Mouse (Mus musculus): ENCODE measurements around the gene Upf3a. TPM values are rescaled to one million over a fixed set of nuclear protein-coding genes. Genes with fewer than 3 reads are reported as not detected.

The Upf3a gene
- polyA plus RNA-seq, 1 experiment from 2014 or later = 36.3 TPM

- peak overlapping the region; percentile 80 for H3K4me2 ChIP-seq (replicated peaks)
- H3K4me1 ChIP-seq (replicated peaks; ENCODE audit: control insufficient read depth, insufficient read depth, low read length) = peaks cover 19% of the 10 kb centered on the region
- peak overlapping the region; percentile 76; the same call in 1 of the 2 replicates for H3K27ac ChIP-seq
- peaks cover 32% of the 10 kb centered on the region for H3K36me3 ChIP-seq (replicated peaks; ENCODE audit: control insufficient read depth, insufficient read depth)
- H3K9ac ChIP-seq = peak overlapping the region; percentile 94
- peak; percentile 71 for ATAC-seq (ENCODE audit: low FRiP score)
- peak overlapping the region; percentile 99 for H3K4me3 ChIP-seq (replicated peaks; ENCODE audit: low read length)
- peak; percentile 52 for DNase-seq (ENCODE audit: low spot score)
- H3K9me3 ChIP-seq (ENCODE audit: control insufficient read depth, low read length) = no peaks in the 10 kb centered on the region
- H3K27me3 ChIP-seq (ENCODE audit: control insufficient read depth, insufficient read depth, low read length) = no peaks in the 10 kb centered on the region
- 2% methylated on average over 38 of the region's 38 CpGs for WGBS
Observed at GRCm38 (mm10) chr8:13757805-13758727, 27.3 kb upstream of the Upf3a start.

DNA sequence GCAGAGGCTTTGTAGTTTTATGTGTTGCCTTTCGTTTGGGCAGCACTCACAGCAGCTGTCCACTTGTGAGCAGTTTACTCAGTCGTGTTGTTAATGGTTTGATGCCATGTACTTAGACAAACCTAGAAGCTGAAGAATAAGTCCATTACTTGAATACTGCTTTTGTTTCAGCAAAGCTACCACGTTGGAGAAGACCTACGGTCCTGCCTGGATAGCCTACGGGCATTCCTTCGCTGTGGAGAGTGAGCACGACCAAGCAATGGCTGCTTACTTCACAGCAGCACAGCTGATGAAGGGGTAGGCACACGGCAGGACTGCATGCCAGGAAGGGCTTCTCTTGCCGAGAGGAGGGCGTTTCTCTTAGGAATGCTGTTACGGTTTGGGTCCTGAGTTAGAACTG lies 16.2 kb upstream of the Upf3a start:
- Histone ChIP-seq H3K27ac (no peak overlapping the region), H3K36me3 (replicated peaks; ENCODE audit: control insufficient read depth, insufficient read depth) (peaks cover 98% of the 10 kb centered on the region), H3K4me1 (replicated peaks; ENCODE audit: control insufficient read depth, insufficient read depth, low read length) (no peaks in the 10 kb centered on the region), H3K9me3 (ENCODE audit: control insufficient read depth, low read length) (no peaks in the 10 kb centered on the region), H3K4me3 (replicated peaks; ENCODE audit: low read length) (no peak overlapping the region), H3K4me2 (replicated peaks) (no peak overlapping the region), H3K9ac (no peak overlapping the region), H3K27me3 (ENCODE audit: control insufficient read depth, insufficient read depth, low read length) (no peaks in the 10 kb centered on the region)
- DNase-seq (ENCODE audit: low spot score) (no peak), ATAC-seq (ENCODE audit: low FRiP score) (no peak)
- 90% methylated on average over 11 of the region's 11 CpGs for WGBS

DNA sequence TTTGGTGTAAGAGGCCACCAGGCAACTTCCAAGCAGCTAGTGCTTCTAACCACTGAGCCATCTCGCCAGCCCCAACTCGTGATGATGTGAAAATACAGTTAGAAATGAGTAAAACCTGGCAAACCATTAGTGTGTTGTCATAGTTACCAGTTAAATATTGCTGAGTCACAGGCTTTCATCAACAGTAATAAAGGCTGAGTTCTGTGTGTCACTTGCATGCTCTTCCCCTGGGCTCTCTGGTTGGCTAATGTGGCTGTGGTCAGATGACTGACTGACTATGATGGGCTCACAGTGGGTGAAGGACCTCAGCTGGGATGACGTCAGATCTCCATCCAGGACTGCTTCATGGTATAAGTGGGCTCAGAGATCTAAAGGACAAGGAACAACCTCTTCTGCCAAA lies 4.9 kb upstream of the Upf3a start:
- Histone ChIP-seq H3K9ac (no peak overlapping the region), H3K36me3 (replicated peaks; ENCODE audit: control insufficient read depth, insufficient read depth) (peaks cover 72% of the 10 kb centered on the region), H3K4me2 (replicated peaks) (no peak overlapping the region), H3K4me3 (replicated peaks; ENCODE audit: low read length) (no peak overlapping the region), H3K27me3 (ENCODE audit: control insufficient read depth, insufficient read depth, low read length) (no peaks in the 10 kb centered on the region), H3K4me1 (replicated peaks; ENCODE audit: control insufficient read depth, insufficient read depth, low read length) (peaks cover 7% of the 10 kb centered on the region; the same call in 1 of the 2 replicates), H3K9me3 (ENCODE audit: control insufficient read depth, low read length) (no peaks in the 10 kb centered on the region), H3K27ac (no peak overlapping the region)
- DNase-seq (ENCODE audit: low spot score) (no peak), ATAC-seq (ENCODE audit: low FRiP score) (no peak)
- WGBS = 84% methylated on average over 3 of the region's 3 CpGs

GRCm38 (mm10) chr8:13785764-13786299 lies 417 bp downstream of the Upf3a start:
- no peaks in the 10 kb centered on the region for H3K9me3 ChIP-seq (ENCODE audit: control insufficient read depth, low read length)
- under 1% methylated on average over 46 of the region's 47 CpGs for WGBS
- ATAC-seq (ENCODE audit: low FRiP score) = peak; percentile 97

DNA sequence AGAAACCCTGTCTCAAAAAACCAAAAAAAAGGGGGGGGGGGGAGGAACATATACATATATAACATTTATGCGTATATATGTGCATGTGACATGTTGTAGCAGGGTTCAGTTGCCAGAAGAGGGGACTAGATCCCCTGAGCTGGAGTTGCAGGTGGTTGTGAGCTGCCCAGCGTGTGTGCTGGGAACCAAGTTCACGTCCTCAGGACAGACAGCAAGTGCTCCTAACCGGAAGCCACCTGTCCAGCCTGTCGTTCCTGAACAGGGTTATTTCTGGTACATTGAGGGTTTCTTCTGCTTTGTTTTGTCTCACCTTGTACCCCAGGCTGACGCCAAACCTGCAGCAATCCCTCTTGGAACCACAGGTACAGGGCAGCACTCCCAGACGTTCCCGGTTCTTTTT lies 4.2 kb downstream of the Upf3a start:
- H3K9me3 ChIP-seq (ENCODE audit: control insufficient read depth, low read length) = no peaks in the 10 kb centered on the region
- H3K9ac ChIP-seq = no peak overlapping the region
- DNase-seq (ENCODE audit: low spot score) (no peak), ATAC-seq (ENCODE audit: low FRiP score) (no peak)
- peaks cover 14% of the 10 kb centered on the region for H3K4me1 ChIP-seq (replicated peaks; ENCODE audit: control insufficient read depth, insufficient read depth, low read length)
- H3K4me3 ChIP-seq (replicated peaks; ENCODE audit: low read length) = no peak overlapping the region
- no peak overlapping the region for H3K27ac ChIP-seq
- 95% methylated on average over 8 of the region's 8 CpGs for WGBS
- H3K27me3 ChIP-seq (ENCODE audit: control insufficient read depth, insufficient read depth, low read length) = no peaks in the 10 kb centered on the region
- H3K36me3 ChIP-seq (replicated peaks; ENCODE audit: control insufficient read depth, insufficient read depth) = peaks cover 41% of the 10 kb centered on the region
- H3K4me2 ChIP-seq (replicated peaks) = no peak overlapping the region

More at GRCm38 (mm10) chr8:13785764-13786299, 417 bp downstream of the Upf3a start:
- peak overlapping the region; percentile 90 for H3K4me2 ChIP-seq (replicated peaks)
- peak overlapping the region; percentile 96 for H3K27ac ChIP-seq
- no peaks in the 10 kb centered on the region for H3K27me3 ChIP-seq (ENCODE audit: control insufficient read depth, insufficient read depth, low read length)
- peak; percentile 98 for DNase-seq (ENCODE audit: low spot score)
- peaks cover 17% of the 10 kb centered on the region for H3K4me1 ChIP-seq (replicated peaks; ENCODE audit: control insufficient read depth, insufficient read depth, low read length)
- peak overlapping the region; percentile 81 for H3K9ac ChIP-seq
- peaks cover 32% of the 10 kb centered on the region for H3K36me3 ChIP-seq (replicated peaks; ENCODE audit: control insufficient read depth, insufficient read depth)
- peak overlapping the region; percentile 48 for H3K4me3 ChIP-seq (replicated peaks; ENCODE audit: low read length)

GRCm38 (mm10) chr8:13793097-13793745 lies 7.8 kb downstream of the Upf3a start:
- no peaks in the 10 kb centered on the region for H3K9me3 ChIP-seq (ENCODE audit: control insufficient read depth, low read length)
- H3K4me3 ChIP-seq (replicated peaks; ENCODE audit: low read length) = no peak overlapping the region
- no peak overlapping the region for H3K27ac ChIP-seq
- DNase-seq (ENCODE audit: low spot score) (no peak), ATAC-seq (ENCODE audit: low FRiP score) (no peak)
- H3K36me3 ChIP-seq (replicated peaks; ENCODE audit: control insufficient read depth, insufficient read depth) = peaks cover 76% of the 10 kb centered on the region
- no peaks in the 10 kb centered on the region for H3K4me1 ChIP-seq (replicated peaks; ENCODE audit: control insufficient read depth, insufficient read depth, low read length)
- no peak overlapping the region for H3K9ac ChIP-seq
- no peak overlapping the region for H3K4me2 ChIP-seq (replicated peaks)
- 91% methylated on average over 8 of the region's 8 CpGs for WGBS
- no peaks in the 10 kb centered on the region for H3K27me3 ChIP-seq (ENCODE audit: control insufficient read depth, insufficient read depth, low read length)

DNA sequence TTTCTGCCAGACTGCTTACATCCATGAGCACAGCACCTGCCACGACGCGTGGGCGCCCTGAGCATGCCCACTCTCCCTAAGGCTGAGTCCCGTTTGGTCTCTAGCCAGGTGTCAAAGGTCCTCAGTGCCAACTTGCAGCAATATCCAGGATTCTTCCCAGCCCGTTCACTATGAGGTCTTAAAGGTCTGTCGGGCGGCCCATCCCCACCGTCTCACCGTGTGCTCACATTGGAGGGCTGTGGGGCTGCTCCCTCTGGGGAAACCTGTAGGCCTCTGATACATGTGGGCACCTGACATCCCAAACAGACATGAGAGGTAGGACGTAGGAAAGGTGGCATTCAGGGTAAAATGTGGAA lies 8.3 kb downstream of the Upf3a start:
- Histone ChIP-seq H3K27me3 (ENCODE audit: control insufficient read depth, insufficient read depth, low read length) (no peaks in the 10 kb centered on the region), H3K9ac (no peak overlapping the region), H3K27ac (no peak overlapping the region), H3K4me3 (replicated peaks; ENCODE audit: low read length) (no peak overlapping the region), H3K36me3 (replicated peaks; ENCODE audit: control insufficient read depth, insufficient read depth) (peaks cover 81% of the 10 kb centered on the region), H3K9me3 (ENCODE audit: control insufficient read depth, low read length) (no peaks in the 10 kb centered on the region), H3K4me2 (replicated peaks) (no peak overlapping the region), H3K4me1 (replicated peaks; ENCODE audit: control insufficient read depth, insufficient read depth, low read length) (no peaks in the 10 kb centered on the region)
- WGBS = 96% methylated on average over 11 of the region's 11 CpGs
- ATAC-seq (ENCODE audit: low FRiP score) (no peak), DNase-seq (ENCODE audit: low spot score) (no peak)

DNA sequence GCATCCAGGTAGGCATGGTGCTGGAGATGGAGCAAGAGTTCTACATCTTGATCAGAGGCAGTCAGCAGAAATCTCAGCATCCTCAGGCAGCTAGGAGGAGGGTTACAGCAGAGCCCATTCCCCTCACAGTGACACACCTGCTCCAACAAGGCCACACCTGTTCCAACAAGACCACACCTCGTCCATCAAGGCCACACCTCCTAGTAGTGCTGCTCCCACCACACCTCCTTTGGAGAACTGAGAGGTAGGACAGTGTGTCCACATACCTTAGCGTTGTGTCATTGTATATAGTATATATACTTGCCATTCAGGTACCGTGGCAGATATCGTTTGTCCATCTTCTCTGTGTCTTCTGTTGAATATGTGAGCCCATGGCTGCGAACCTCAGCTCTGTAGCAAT lies 12.3 kb downstream of the Upf3a start:
- WGBS = 96% methylated on average over 5 of the region's 5 CpGs
- Histone ChIP-seq H3K4me2 (replicated peaks) (no peak overlapping the region), H3K4me1 (replicated peaks; ENCODE audit: control insufficient read depth, insufficient read depth, low read length) (no peaks in the 10 kb centered on the region), H3K27ac (no peak overlapping the region), H3K4me3 (replicated peaks; ENCODE audit: low read length) (no peak overlapping the region), H3K9ac (no peak overlapping the region), H3K27me3 (ENCODE audit: control insufficient read depth, insufficient read depth, low read length) (no peaks in the 10 kb centered on the region), H3K36me3 (replicated peaks; ENCODE audit: control insufficient read depth, insufficient read depth) (peaks cover 68% of the 10 kb centered on the region), H3K9me3 (ENCODE audit: control insufficient read depth, low read length) (no peaks in the 10 kb centered on the region)
- DNase-seq (ENCODE audit: low spot score) (no peak), ATAC-seq (ENCODE audit: low FRiP score) (no peak)

GRCm38 (mm10) chr8:13799566-13799965 lies 14.2 kb downstream of the Upf3a start:
- 94% methylated on average over 5 of the region's 5 CpGs for WGBS
- no peak overlapping the region for H3K4me2 ChIP-seq (replicated peaks)

More at GRCm38 (mm10) chr8:13799566-13799965, 14.2 kb downstream of the Upf3a start:
- H3K4me3 ChIP-seq (replicated peaks; ENCODE audit: low read length) = no peak overlapping the region
- no peak overlapping the region for H3K9ac ChIP-seq
- H3K36me3 ChIP-seq (replicated peaks; ENCODE audit: control insufficient read depth, insufficient read depth) = peaks cover 49% of the 10 kb centered on the region
- H3K27ac ChIP-seq = no peak overlapping the region
- no peaks in the 10 kb centered on the region for H3K9me3 ChIP-seq (ENCODE audit: control insufficient read depth, low read length)
- H3K27me3 ChIP-seq (ENCODE audit: control insufficient read depth, insufficient read depth, low read length) = no peaks in the 10 kb centered on the region
- DNase-seq (ENCODE audit: low spot score) = peak; percentile 10
- no peak for ATAC-seq (ENCODE audit: low FRiP score)
- no peaks in the 10 kb centered on the region for H3K4me1 ChIP-seq (replicated peaks; ENCODE audit: control insufficient read depth, insufficient read depth, low read length)
